Mouse (Mus musculus) CH12.LX (cell line): Measurements from ENCODE around the gene Son. TPM values are rescaled to one million over a fixed set of nuclear protein-coding genes. Genes with fewer than 3 reads are reported as not detected.
A peak's percentile ranks its signal among the peaks of the same experiment; 100 is the strongest.

Experiments
- DNase-seq: peaks from one replicate; pipeline ENCODE4 v3.0.0-alpha.2; 2013; ENCODE audit errors: extremely low read depth
- H3K27ac ChIP-seq: 2 replicates; pipeline ENCODE4 v1.5.1; 2012; ENCODE audit warnings: low read depth, mild to moderate bottlenecking, control low read depth, moderate library complexity; ENCODE audit not compliant: insufficient read depth
- H3K27me3 ChIP-seq: replicated peaks from 2 replicates; pipeline ENCODE3; 2012; ENCODE audit warnings: inconsistent platforms
- H3K36me3 ChIP-seq, 2 experiments: replicated peaks in 1 of 2; 2 replicates each; pipeline versions ENCODE3 to v1.6.1; 2012; ENCODE audit warnings: inconsistent platforms in 1 of 2, low read length in 1 of 2, mild to moderate bottlenecking in 1 of 2, mixed read lengths in 1 of 2, moderate library complexity in 1 of 2; ENCODE audit not compliant: control insufficient read depth in 1 of 2, insufficient read depth in 1 of 2
- H3K4me1 ChIP-seq, 2 experiments: 2 replicates each; pipeline ENCODE4 v1.6.1; 2012; ENCODE audit warnings: inconsistent platforms in 1 of 2, moderate library complexity in 1 of 2; ENCODE audit not compliant: insufficient read depth in 2 of 2, control insufficient read depth in 1 of 2
- H3K4me2 ChIP-seq: 2 replicates; pipeline ENCODE4 v1.6.1; 2012; ENCODE audit warnings: low read depth, mild to moderate bottlenecking, control low read depth; ENCODE audit not compliant: poor library complexity, insufficient read depth, severe bottlenecking
- H3K4me3 ChIP-seq, 3 experiments: fragments of 150-350 bp in 1 of 3; sonication (generic) in 1 of 3; replicated peaks in 1 of 3; 2 replicates each; pipeline versions ENCODE3 to v1.5.1; 2011 to 2012; ENCODE audit warnings: low read depth in 2 of 3, low read length in 2 of 3, mild to moderate bottlenecking in 2 of 3, moderate library complexity in 2 of 3, control low read depth in 1 of 3, improper control_type of control experiment in 1 of 3, inconsistent platforms in 1 of 3, mixed read lengths in 1 of 3; ENCODE audit not compliant: poor library complexity in 1 of 3
- H3K79me2 ChIP-seq: replicated peaks from 2 replicates; pipeline ENCODE4 v1.6.1; 2012; ENCODE audit warnings: mild to moderate bottlenecking, moderate library complexity; ENCODE audit not compliant: control insufficient read depth, poor library complexity, insufficient read depth, severe bottlenecking; ENCODE audit errors: extremely low read depth
- H3K9ac ChIP-seq: 2 replicates; pipeline ENCODE4 v1.6.1; 2012; ENCODE audit warnings: low read depth, mild to moderate bottlenecking, control low read depth, moderate library complexity; ENCODE audit not compliant: insufficient read depth
- H3K9me3 ChIP-seq: replicated peaks from 2 replicates; pipeline ENCODE3; 2012; ENCODE audit warnings: low read length, inconsistent platforms, mixed read lengths
- BHLHE40 ChIP-seq: IDR thresholded peaks from 2 replicates; pipeline ENCODE4 v1.6.1; 2011; ENCODE audit warnings: mild to moderate bottlenecking, low read depth, low read length, improper control_type of control experiment
- CHD1 ChIP-seq: IDR thresholded peaks from 2 replicates; pipeline ENCODE4 v1.6.1; 2012; ENCODE audit warnings: low read depth, low read length, improper control_type of control experiment, inconsistent platforms
- CHD2 ChIP-seq: IDR thresholded peaks from 2 replicates; pipeline ENCODE4 v1.6.1; 2011; ENCODE audit warnings: low read length, improper control_type of control experiment
- CTCF ChIP-seq, 2 experiments: IDR thresholded peaks in 1 of 2; conservative IDR thresholded peaks in 1 of 2; 2 replicates each; pipeline ENCODE4 v1.5.1; 2011 to 2012; ENCODE audit warnings: low read depth in 2 of 2, low read length in 2 of 2, improper control_type of control experiment in 1 of 2, inconsistent platforms in 1 of 2, mild to moderate bottlenecking in 1 of 2, moderate library complexity in 1 of 2
- EP300 ChIP-seq: IDR thresholded peaks from 2 replicates; pipeline ENCODE4 v1.6.1; 2011; ENCODE audit warnings: low read length, improper control_type of control experiment
- ETS1 ChIP-seq: conservative IDR thresholded peaks from 2 replicates; pipeline ENCODE4 v1.6.1; 2012; ENCODE audit warnings: low read depth, mild to moderate bottlenecking, inconsistent platforms, low read length, improper control_type of control experiment, moderate library complexity
- HCFC1 ChIP-seq: IDR thresholded peaks from 2 replicates; pipeline ENCODE4 v1.6.1; 2012; ENCODE audit warnings: low read depth, mild to moderate bottlenecking, inconsistent platforms, low read length, improper control_type of control experiment
- IRF4 ChIP-seq: IDR thresholded peaks from 2 replicates; pipeline ENCODE4 v1.6.1; 2014; ENCODE audit warnings: low read depth, mild to moderate bottlenecking, inconsistent platforms, low read length, improper control_type of control experiment
- JUND ChIP-seq: conservative IDR thresholded peaks from 2 replicates; pipeline ENCODE4 v1.6.1; 2011; ENCODE audit warnings: low read depth, low read length, improper control_type of control experiment
- MAX ChIP-seq: IDR thresholded peaks from 2 replicates; pipeline ENCODE4 v1.6.1; 2011; ENCODE audit warnings: low read length, improper control_type of control experiment
- MEF2A ChIP-seq: IDR thresholded peaks from 2 replicates; pipeline ENCODE4 v1.6.1; 2014; ENCODE audit warnings: low read depth, mild to moderate bottlenecking, inconsistent platforms, low read length, improper control_type of control experiment, borderline replicate concordance
- MXI1 ChIP-seq: IDR thresholded peaks from 2 replicates; pipeline ENCODE4 v1.6.1; 2011; ENCODE audit warnings: mild to moderate bottlenecking, low read depth, low read length, improper control_type of control experiment
- NELFE ChIP-seq: IDR thresholded peaks from 2 replicates; pipeline ENCODE4 v1.6.1; 2011; ENCODE audit warnings: low read depth, low read length, improper control_type of control experiment
- NRF1 ChIP-seq: IDR thresholded peaks from 2 replicates; pipeline ENCODE4 v1.6.1; 2014; ENCODE audit warnings: low read depth, mild to moderate bottlenecking, inconsistent platforms, low read length, improper control_type of control experiment, moderate library complexity
- POLR2A ChIP-seq: IDR thresholded peaks from 2 replicates; pipeline ENCODE4 v1.6.1; 2011; ENCODE audit warnings: low read depth, mild to moderate bottlenecking, improper control_type of control experiment, low read length
- RCOR1 ChIP-seq: conservative IDR thresholded peaks from 2 replicates; pipeline ENCODE4 v1.6.1; 2012; ENCODE audit warnings: low read depth, mild to moderate bottlenecking, inconsistent platforms, low read length, improper control_type of control experiment
- SIN3A ChIP-seq: IDR thresholded peaks from 2 replicates; pipeline ENCODE4 v1.6.1; 2012; ENCODE audit warnings: low read length, improper control_type of control experiment, inconsistent platforms
- SMC3 ChIP-seq: IDR thresholded peaks from 2 replicates; pipeline ENCODE4 v1.6.1; 2011; ENCODE audit warnings: low read depth, low read length, improper control_type of control experiment
- UBTF ChIP-seq: IDR thresholded peaks from 2 replicates; pipeline ENCODE4 v1.6.1; 2012; ENCODE audit warnings: low read depth, mild to moderate bottlenecking, inconsistent platforms, low read length, improper control_type of control experiment, moderate library complexity
- USF1 ChIP-seq: IDR thresholded peaks from 2 replicates; pipeline ENCODE4 v1.6.1; 2014; ENCODE audit warnings: low read depth, mild to moderate bottlenecking, inconsistent platforms, low read length, improper control_type of control experiment
- ZC3H11A ChIP-seq: IDR thresholded peaks from 2 replicates; pipeline ENCODE4 v1.6.1; 2012; ENCODE audit warnings: low read depth, mild to moderate bottlenecking, inconsistent platforms, low read length, improper control_type of control experiment
- dilution Hi-C: fragments of 300-500 bp; cut with MboI; formaldehyde crosslinking; loops from 2 replicates; pipeline ENCODE4 v1.14.3; 2020; ENCODE audit warnings: low sequenced_read_pairs; ENCODE audit not compliant: extremely low pct_unique_long_range_greater_than_20kb, extremely low pct_ligation_motif_present
- in situ Hi-C: fragments of 300-500 bp; cut with MboI; formaldehyde crosslinking; loops from 3 replicates; pipeline ENCODE4 v1.14.3; 2019; ENCODE audit warnings: low sequenced_read_pairs, low pct_ligation_motif_present, low pct_unique_long_range_greater_than_20kb, mixed read lengths
- polyA plus RNA-seq: library from polyadenylated mRNA; unstranded; fragments of >175 nt; gene quantifications from 2 replicates; pipeline ENCODE4 v1.2.1, GENCODE M21; 2012; ENCODE audit warnings: low read depth; ENCODE audit not compliant: insufficient read length
- total RNA-seq, 2 experiments: library from RNA; depleted of rRNA; stranded (reverse); fragments of 300-350 nt in 1 of 2; fragments of >200 nt in 1 of 2; gene quantifications; 2 replicates each; pipeline ENCODE4 v1.2.3; 2012 to 2014

Gene Son
- total and polyA plus RNA-seq, 3 experiments: 126 to 271 (median 206) TPM

DNA sequence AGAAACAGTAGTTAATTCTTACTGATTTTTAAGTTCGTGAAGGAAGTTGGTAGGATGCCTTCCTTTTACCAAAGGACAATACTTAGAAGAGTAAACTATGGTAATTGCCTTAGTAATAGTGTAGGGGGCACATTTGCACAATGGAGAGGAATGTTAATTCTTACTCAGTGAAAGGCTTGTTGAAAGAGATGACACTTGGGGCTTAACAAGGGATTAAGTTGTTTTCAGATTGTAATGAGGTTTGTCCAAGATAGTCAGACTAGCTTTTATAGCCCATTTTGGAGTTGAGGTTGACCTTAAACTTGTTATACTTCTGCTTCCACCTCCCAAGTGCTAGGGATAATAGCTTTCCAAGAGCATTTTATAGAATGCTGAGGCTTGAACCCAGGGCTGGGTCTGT lies 14.1 kb downstream of the Son start:
- Histone ChIP-seq H3K9ac (no peak overlapping the region), H3K4me3 (no peak overlapping the region), H3K36me3 (peaks cover 82 to 99% of the 10 kb centered on the region in 2 experiments), H3K27ac (no peak overlapping the region), H3K79me2 (peaks cover 85% of the 10 kb centered on the region), H3K9me3 (no peaks in the 10 kb centered on the region), H3K27me3 (no peaks in the 10 kb centered on the region), H3K4me2 (no peak overlapping the region), H3K4me1 (peaks cover 0 to 16% of the 10 kb centered on the region in 2 experiments; a peak in 2 of 4 replicates)
- in situ Hi-C loops (no loop called here), dilution Hi-C loops (no loop called here)
- TF ChIP-seq MEF2A (no peak), CHD1 (no peak), POLR2A (no peak), USF1 (no peak), BHLHE40 (no peak), SMC3 (no peak), ETS1 (no peak), ZC3H11A (no peak), HCFC1 (no peak), SIN3A (no peak), NELFE (no peak)
- no peak for DNase-seq

DNA sequence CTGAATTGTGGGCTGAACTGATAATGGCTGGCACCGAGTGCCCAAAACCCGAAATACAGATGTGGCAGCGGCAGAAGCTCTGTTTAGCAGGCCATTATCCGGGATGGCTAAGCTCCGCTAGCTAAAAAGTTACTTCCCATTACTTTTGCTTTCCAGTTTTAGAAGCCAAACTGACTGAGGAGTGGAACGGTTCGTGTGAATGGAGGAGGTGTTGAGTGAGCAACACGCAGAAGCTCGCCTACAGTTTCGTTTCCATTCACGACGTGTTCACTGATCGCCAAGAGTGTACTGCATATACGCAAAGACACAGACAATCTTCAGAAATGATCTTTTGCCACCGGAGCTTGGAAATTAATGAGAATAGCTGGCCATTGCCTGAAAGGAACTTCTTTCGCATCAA lies 15.0 kb downstream of the Son start:
- peak; percentile 24; the same call in 1 of the 2 replicates for TF ChIP-seq POLR2A
- TF ChIP-seq JUND: no peak
- Histone ChIP-seq H3K4me2 (no peak overlapping the region), H3K27me3 (no peaks in the 10 kb centered on the region), H3K9ac (no peak overlapping the region), H3K4me1 (peaks cover 0 to 16% of the 10 kb centered on the region in 2 experiments; a peak in 2 of 4 replicates), H3K79me2 (peaks cover 84% of the 10 kb centered on the region), H3K9me3 (no peaks in the 10 kb centered on the region), H3K27ac (no peak overlapping the region), H3K4me3 (no peak overlapping the region), H3K36me3 (peaks cover 81 to 100% of the 10 kb centered on the region in 2 experiments)
- dilution Hi-C loops: no loop called here
- in situ Hi-C loops: no loop called here
- no peak for DNase-seq

DNA sequence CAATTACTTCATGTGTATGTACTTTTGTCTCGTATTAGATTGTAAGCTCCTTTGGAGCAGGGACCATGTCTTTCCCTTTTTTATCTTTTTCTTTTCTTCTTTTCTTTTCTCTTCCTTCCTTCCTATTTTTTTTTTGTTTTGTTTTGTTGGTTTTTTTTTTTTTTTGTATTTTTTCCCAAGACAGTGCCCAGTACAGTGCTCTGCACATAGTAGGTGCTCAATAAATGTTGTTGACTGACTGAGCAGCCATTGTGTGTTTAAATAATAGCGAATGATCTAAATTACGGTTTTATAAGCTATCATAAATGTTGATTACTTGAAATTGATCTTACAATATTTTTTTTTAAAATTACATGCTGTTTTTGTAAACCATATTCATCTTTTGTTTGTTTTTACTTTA lies 16.5 kb downstream of the Son start:
- dilution Hi-C loops (no loop called here), in situ Hi-C loops (no loop called here)
- peaks cover 0 to 16% of the 10 kb centered on the region in 2 experiments; a peak in 2 of 4 replicates for H3K4me1 ChIP-seq
- H3K9ac ChIP-seq: no peak overlapping the region
- DNase-seq: no peak
- H3K79me2 ChIP-seq: peaks cover 80% of the 10 kb centered on the region
- no peak overlapping the region for H3K4me2 ChIP-seq
- TF ChIP-seq UBTF: no peak
- no peak for TF ChIP-seq CHD2
- no peak for TF ChIP-seq RCOR1
- no peak for TF ChIP-seq CTCF (conservative IDR thresholded peaks at IDR 0.05 in 1 of 2, IDR thresholded peaks at IDR 0.05 in 1 of 2; ENCODE audit: low read depth in 2 of 2, low read length in 2 of 2)
- no peak for TF ChIP-seq EP300
- TF ChIP-seq MAX: no peak
- TF ChIP-seq JUND: no peak
- TF ChIP-seq USF1: no peak
- TF ChIP-seq NRF1: no peak
- TF ChIP-seq MXI1: no peak
- TF ChIP-seq IRF4: no peak
- no peak for TF ChIP-seq HCFC1
- H3K27me3 ChIP-seq: no peaks in the 10 kb centered on the region
- no peak overlapping the region for H3K27ac ChIP-seq
- no peak overlapping the region for H3K4me3 ChIP-seq
- H3K9me3 ChIP-seq: no peaks in the 10 kb centered on the region
- peaks cover 75 to 97% of the 10 kb centered on the region in 2 experiments for H3K36me3 ChIP-seq
